In genomic region chr17:35626537-35626936, GRCm38 (mm10) we compare ENCODE assay signal across 25 mouse cellular contexts.
"Had no signal": no experiment of that assay in that cellular context is flagged by ENCODE, and none has a peak within 500 bp of the region (broad histone marks: within the 10 kb centered on the region; RNA-seq: fewer than 3 reads in every experiment).

Gene Gm9573 (minus strand): TSS chr17:35626637.

- H3K27me3 ChIP-seq: limb, embryonic 12.5 days; limb, embryonic 13.5 days; limb, embryonic 15.5 days; liver, embryonic 12.5 days; liver, embryonic 15.5 days; lung, embryonic 15.5 days; midbrain, embryonic 12.5 days; midbrain, embryonic 13.5 days; midbrain, embryonic 15.5 days; neural tube, embryonic 12.5 days had no signal

- H3K4me1 ChIP-seq: limb, embryonic 10.5 days; limb, embryonic 12.5 days; limb, embryonic 13.5 days; limb, embryonic 15.5 days; liver, embryonic 12.5 days; liver, embryonic 13.5 days; liver, embryonic 15.5 days; lung, embryonic 15.5 days; megakaryocyte, embryonic 14.5 days; midbrain, embryonic 10.5 days; midbrain, embryonic 12.5 days; midbrain, embryonic 13.5 days; midbrain, embryonic 15.5 days; neural tube, embryonic 12.5 days had no signal

- H3K4me3 ChIP-seq: limb, embryonic 10.5 days; limb, embryonic 12.5 days; limb, embryonic 13.5 days; limb, embryonic 15.5 days; liver, embryonic 12.5 days; liver, embryonic 13.5 days; liver, embryonic 15.5 days; lung, embryonic 15.5 days; megakaryocyte, embryonic 14.5 days; midbrain, embryonic 10.5 days; midbrain, embryonic 12.5 days; midbrain, embryonic 13.5 days; midbrain, embryonic 15.5 days; myocyte; neural tube, embryonic 12.5 days had no signal

- DNase-seq: left cerebral cortex, postnatal 4 days; liver; liver, embryonic 13.5 days; liver, postnatal 0 days; lung, adult 18-20 months; lung, adult 2 months; lung, embryonic 14.5 days; lung, postnatal 10 days; lung, postnatal 36 days; lung, postnatal 4 days; midbrain, embryonic 14.5 days had no signal

- H3K36me3 ChIP-seq: limb, embryonic 10.5 days; limb, embryonic 12.5 days; limb, embryonic 13.5 days; limb, embryonic 15.5 days; liver, embryonic 12.5 days; liver, embryonic 13.5 days; liver, embryonic 15.5 days; lung, embryonic 15.5 days; midbrain, embryonic 10.5 days; midbrain, embryonic 12.5 days; midbrain, embryonic 13.5 days; midbrain, embryonic 15.5 days; neural tube, embryonic 12.5 days had no signal

- H3K9me3 ChIP-seq: limb, embryonic 10.5 days; limb, embryonic 12.5 days; limb, embryonic 13.5 days; limb, embryonic 15.5 days; liver, embryonic 12.5 days; liver, embryonic 13.5 days; liver, embryonic 15.5 days; lung, embryonic 15.5 days; midbrain, embryonic 10.5 days; midbrain, embryonic 12.5 days; midbrain, embryonic 13.5 days; midbrain, embryonic 15.5 days; neural tube, embryonic 12.5 days had no signal
